Mouse (Mus musculus): ENCODE data around the gene Art4. TPM values are rescaled to one million over a fixed set of nuclear protein-coding genes. Genes with fewer than 3 reads are reported as not detected.

The Art4 gene
- polyA plus RNA-seq, 1 experiment, result 0.11 TPM

- no peak for TF ChIP-seq CTCF (IDR thresholded peaks at IDR 0.05; ENCODE audit: extremely low read depth, insufficient read length, insufficient replicate concordance, low read depth, low read length)
- H3K36me3 ChIP-seq (ENCODE audit: control insufficient read depth, insufficient read depth, low read length), result no peaks in the 10 kb centered on the region
- WGBS, result 87% methylated on average over 11 of the region's 11 CpGs
- no peaks in the 10 kb centered on the region for H3K27me3 ChIP-seq (ENCODE audit: control insufficient read depth, insufficient read depth, low read length)
- H3K27ac ChIP-seq (ENCODE audit: insufficient read depth, low read depth, low read length), result no peak overlapping the region
- H3K4me3 ChIP-seq (ENCODE audit: low read depth, low read length), result no peak overlapping the region
- peaks cover 7% of the 10 kb centered on the region for H3K4me1 ChIP-seq (ENCODE audit: control insufficient read depth, insufficient read depth, insufficient read length, low read length)
These were observed 3.2 kb downstream of the Art4 start for GRCm38 (mm10) chr6:136854361-136854781.

DNA sequence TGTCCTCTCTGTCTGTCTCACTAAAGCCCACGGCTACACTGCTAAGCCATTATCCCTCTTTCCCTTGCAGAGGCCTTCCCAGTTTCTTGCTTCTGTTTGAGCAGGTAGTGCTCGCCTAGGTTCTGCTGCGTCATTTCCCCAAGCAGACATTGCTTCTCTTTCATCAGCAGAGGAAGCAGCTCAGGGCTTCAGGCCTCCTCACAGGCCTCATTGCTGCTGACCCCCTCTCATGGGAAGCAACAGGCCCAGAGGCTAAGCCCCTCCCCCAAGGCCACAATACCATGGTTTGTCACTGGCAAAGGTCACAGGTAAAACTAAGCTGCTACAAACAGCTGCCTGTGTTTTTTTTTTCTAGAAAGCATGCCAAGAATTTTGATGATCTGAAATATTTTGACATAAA is 4.8 kb downstream of the Art4 start:
- Histone ChIP-seq H3K4me1 (ENCODE audit: control insufficient read depth, insufficient read depth, insufficient read length, low read length) (peaks cover 7% of the 10 kb centered on the region), H3K27me3 (ENCODE audit: control insufficient read depth, insufficient read depth, low read length) (no peaks in the 10 kb centered on the region), H3K4me3 (ENCODE audit: low read depth, low read length) (no peak overlapping the region), H3K27ac (ENCODE audit: insufficient read depth, low read depth, low read length) (no peak overlapping the region), H3K36me3 (ENCODE audit: control insufficient read depth, insufficient read depth, low read length) (no peaks in the 10 kb centered on the region)
- TF ChIP-seq CTCF (IDR thresholded peaks at IDR 0.05; ENCODE audit: extremely low read depth, insufficient read length, insufficient replicate concordance, low read depth, low read length) (no peak), POLR2A (IDR thresholded peaks at IDR 0.05; ENCODE audit: low read depth, low read length) (no peak)
- 65% methylated on average over 3 of the region's 3 CpGs for WGBS

- Histone ChIP-seq H3K36me3 (ENCODE audit: control insufficient read depth, insufficient read depth, low read length) (no peaks in the 10 kb centered on the region), H3K27ac (ENCODE audit: insufficient read depth, low read depth, low read length) (no peak overlapping the region), H3K4me1 (ENCODE audit: control insufficient read depth, insufficient read depth, insufficient read length, low read length) (peaks cover 4% of the 10 kb centered on the region), H3K27me3 (ENCODE audit: control insufficient read depth, insufficient read depth, low read length) (no peaks in the 10 kb centered on the region), H3K4me3 (ENCODE audit: low read depth, low read length) (no peak overlapping the region)
- WGBS, result 81% methylated on average over 4 of the region's 4 CpGs
- TF ChIP-seq POLR2A (IDR thresholded peaks at IDR 0.05; ENCODE audit: low read depth, low read length), result no peak
- TF ChIP-seq CTCF (IDR thresholded peaks at IDR 0.05; ENCODE audit: extremely low read depth, insufficient read length, insufficient replicate concordance, low read depth, low read length), result no peak
These were observed 5.2 kb downstream of the Art4 start for GRCm38 (mm10) chr6:136852348-136852747.

DNA sequence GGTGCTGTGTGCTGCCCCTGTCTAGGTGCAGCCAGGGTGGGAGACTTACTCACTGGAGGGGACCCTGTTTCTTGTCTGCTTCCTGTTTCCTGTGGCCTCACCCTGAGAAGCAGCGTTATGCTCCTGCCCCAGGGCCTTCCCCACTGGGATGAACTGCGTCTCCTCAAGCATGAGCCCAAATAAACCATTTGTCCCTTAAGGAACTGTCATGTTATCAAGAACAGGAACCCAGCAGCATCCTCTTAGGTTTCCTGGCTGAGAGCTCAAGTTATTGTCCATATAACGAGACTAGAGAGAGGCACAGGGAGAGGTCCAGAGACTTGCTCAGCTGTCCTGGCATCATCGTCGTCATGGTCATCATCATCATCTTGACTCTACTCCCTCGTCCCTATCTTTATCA is 7.3 kb downstream of the Art4 start:
- Histone ChIP-seq H3K4me3 (ENCODE audit: low read depth, low read length) (no peak overlapping the region), H3K4me1 (ENCODE audit: control insufficient read depth, insufficient read depth, insufficient read length, low read length) (no peaks in the 10 kb centered on the region), H3K27me3 (ENCODE audit: control insufficient read depth, insufficient read depth, low read length) (no peaks in the 10 kb centered on the region), H3K27ac (ENCODE audit: insufficient read depth, low read depth, low read length) (no peak overlapping the region), H3K36me3 (ENCODE audit: control insufficient read depth, insufficient read depth, low read length) (no peaks in the 10 kb centered on the region)
- 78% methylated on average over 6 of the region's 6 CpGs for WGBS
- TF ChIP-seq POLR2A (IDR thresholded peaks at IDR 0.05; ENCODE audit: low read depth, low read length) (no peak), CTCF (IDR thresholded peaks at IDR 0.05; ENCODE audit: extremely low read depth, insufficient read length, insufficient replicate concordance, low read depth, low read length) (no peak)

- no peaks in the 10 kb centered on the region for H3K4me1 ChIP-seq (ENCODE audit: control insufficient read depth, insufficient read depth, insufficient read length, low read length)
- H3K27me3 ChIP-seq (ENCODE audit: control insufficient read depth, insufficient read depth, low read length), result no peaks in the 10 kb centered on the region
- H3K27ac ChIP-seq (ENCODE audit: insufficient read depth, low read depth, low read length), result no peak overlapping the region
- 87% methylated on average over 5 of the region's 5 CpGs for WGBS
- H3K4me3 ChIP-seq (ENCODE audit: low read depth, low read length), result no peak overlapping the region
- TF ChIP-seq POLR2A (IDR thresholded peaks at IDR 0.05; ENCODE audit: low read depth, low read length), result no peak
- TF ChIP-seq CTCF (IDR thresholded peaks at IDR 0.05; ENCODE audit: extremely low read depth, insufficient read length, insufficient replicate concordance, low read depth, low read length), result no peak
- H3K36me3 ChIP-seq (ENCODE audit: control insufficient read depth, insufficient read depth, low read length), result no peaks in the 10 kb centered on the region
These were observed 8.6 kb downstream of the Art4 start for GRCm38 (mm10) chr6:136848971-136849370.

GRCm38 (mm10) chr6:136848399-136848798 is 9.1 kb downstream of the Art4 start:
- Histone ChIP-seq H3K36me3 (ENCODE audit: control insufficient read depth, insufficient read depth, low read length) (no peaks in the 10 kb centered on the region), H3K27ac (ENCODE audit: insufficient read depth, low read depth, low read length) (no peak overlapping the region), H3K4me3 (ENCODE audit: low read depth, low read length) (no peak overlapping the region), H3K4me1 (ENCODE audit: control insufficient read depth, insufficient read depth, insufficient read length, low read length) (no peaks in the 10 kb centered on the region), H3K27me3 (ENCODE audit: control insufficient read depth, insufficient read depth, low read length) (no peaks in the 10 kb centered on the region)
- no peak for TF ChIP-seq POLR2A (IDR thresholded peaks at IDR 0.05; ENCODE audit: low read depth, low read length)
- no peak for TF ChIP-seq CTCF (IDR thresholded peaks at IDR 0.05; ENCODE audit: extremely low read depth, insufficient read length, insufficient replicate concordance, low read depth, low read length)
- WGBS, result 80% methylated on average over 8 of the region's 8 CpGs

DNA sequence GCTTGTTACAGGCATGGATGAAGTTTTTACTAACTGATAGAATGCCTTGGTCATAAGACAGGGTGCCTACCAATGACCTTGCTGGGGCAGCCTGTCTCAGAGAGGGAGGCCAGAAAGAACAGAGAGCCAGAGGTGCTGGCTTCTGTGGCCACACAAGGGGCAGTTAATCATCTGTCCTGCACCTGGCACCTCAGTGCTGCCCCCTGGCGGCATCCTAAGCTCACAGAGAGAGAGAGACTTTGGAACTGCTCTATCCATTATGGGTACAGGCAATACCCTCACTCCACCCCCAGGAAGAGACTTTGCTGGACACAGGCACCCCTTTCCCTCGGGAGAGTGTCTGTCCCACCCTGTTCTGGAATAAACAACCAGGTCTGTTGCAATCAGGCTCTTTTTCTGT is 9.7 kb downstream of the Art4 start:
- Histone ChIP-seq H3K27me3 (ENCODE audit: control insufficient read depth, insufficient read depth, low read length) (no peaks in the 10 kb centered on the region), H3K4me1 (ENCODE audit: control insufficient read depth, insufficient read depth, insufficient read length, low read length) (no peaks in the 10 kb centered on the region), H3K27ac (ENCODE audit: insufficient read depth, low read depth, low read length) (no peak overlapping the region), H3K4me3 (ENCODE audit: low read depth, low read length) (no peak overlapping the region), H3K36me3 (ENCODE audit: control insufficient read depth, insufficient read depth, low read length) (no peaks in the 10 kb centered on the region)
- 0% methylated on average over 2 of the region's 2 CpGs for WGBS
- no peak for TF ChIP-seq POLR2A (IDR thresholded peaks at IDR 0.05; ENCODE audit: low read depth, low read length)
- peak; percentile 85; the same call in 1 of the 2 replicates for TF ChIP-seq CTCF (IDR thresholded peaks at IDR 0.05; ENCODE audit: extremely low read depth, insufficient read length, insufficient replicate concordance, low read depth, low read length)

GRCm38 (mm10) chr6:136847267-136847666 is 10.3 kb downstream of the Art4 start:
- WGBS, result 91% methylated on average over 3 of the region's 3 CpGs
- Histone ChIP-seq H3K27ac (ENCODE audit: insufficient read depth, low read depth, low read length) (no peak overlapping the region), H3K4me3 (ENCODE audit: low read depth, low read length) (no peak overlapping the region), H3K4me1 (ENCODE audit: control insufficient read depth, insufficient read depth, insufficient read length, low read length) (no peaks in the 10 kb centered on the region), H3K36me3 (ENCODE audit: control insufficient read depth, insufficient read depth, low read length) (no peaks in the 10 kb centered on the region), H3K27me3 (ENCODE audit: control insufficient read depth, insufficient read depth, low read length) (no peaks in the 10 kb centered on the region)
- TF ChIP-seq CTCF (IDR thresholded peaks at IDR 0.05; ENCODE audit: extremely low read depth, insufficient read length, insufficient replicate concordance, low read depth, low read length), result no peak
- no peak for TF ChIP-seq POLR2A (IDR thresholded peaks at IDR 0.05; ENCODE audit: low read depth, low read length)

Data from small intestine, adult 2 months (tissue).